Mouse (Mus musculus): ENCODE data around the gene Rps6ka2. TPM values are rescaled to one million over a fixed set of nuclear protein-coding genes. Genes with fewer than 3 reads are reported as not detected.
"Not testable (repeated sequence)": the region's sequence is repeated elsewhere in the genome, so short reads cannot be mapped to it uniquely, and the experiment has no call there.

Gene Rps6ka2
- polyA plus RNA-seq, 1 experiment from 2014 or later = 22.7 TPM

- Histone ChIP-seq H3K27ac (replicated peaks; ENCODE audit: low read depth, low read length) (no peak overlapping the region), H3K4me1 (ENCODE audit: control insufficient read depth, insufficient read depth, low read length) (peaks cover 3% of the 10 kb centered on the region), H3K9ac (replicated peaks; ENCODE audit: low read length) (0 out of 2 replicates have a peak overlapping the region, but pooled peaks have one; percentile 16), H3K9me3 (ENCODE audit: control insufficient read depth, low read length) (no peaks in the 10 kb centered on the region), H3K36me3 (ENCODE audit: control insufficient read depth, insufficient read depth, low read length) (no peaks in the 10 kb centered on the region), H3K4me2 (ENCODE audit: low read length) (no peak overlapping the region), H3K27me3 (ENCODE audit: control insufficient read depth, insufficient read depth, low read length) (no peaks in the 10 kb centered on the region), H3K4me3 (replicated peaks; ENCODE audit: low read depth, low read length) (no peak overlapping the region)
- DNase-seq (no peak), ATAC-seq (ENCODE audit: low FRiP score, low TSS enrichment) (no peak)
- WGBS = 76% methylated on average over 9 of the region's 9 CpGs
Observed at GRCm38 (mm10) chr17:7182187-7182586, 12.3 kb downstream of the Rps6ka2 start.

- 88% methylated on average over 1 of the region's 1 CpGs for WGBS
- not testable (repeated sequence) for ATAC-seq (ENCODE audit: low FRiP score, low TSS enrichment); H3K27me3 ChIP-seq (ENCODE audit: control insufficient read depth, insufficient read depth, low read length)
Observed at GRCm38 (mm10) chr17:7187037-7187436, 17.1 kb downstream of the Rps6ka2 start.

DNA sequence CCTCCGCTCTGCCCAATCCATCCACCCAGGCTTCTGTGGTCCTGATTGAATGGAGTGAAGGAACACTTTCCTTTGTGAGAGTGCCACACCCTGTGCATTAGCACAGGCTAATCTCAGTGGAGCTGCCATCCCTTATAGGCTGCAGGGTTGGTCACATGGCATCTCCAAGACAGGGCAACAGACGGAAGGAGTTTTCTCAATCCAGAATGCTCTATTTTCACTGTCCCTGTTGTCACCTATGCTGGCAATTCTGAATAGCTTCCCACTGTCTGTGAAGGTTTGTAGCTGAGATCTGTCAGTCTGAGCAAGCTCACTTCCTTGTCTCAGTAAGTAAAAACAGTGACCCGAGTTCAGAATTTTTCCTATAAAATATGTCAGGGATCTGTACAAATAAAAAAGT is 19.5 kb downstream of the Rps6ka2 start:
- WGBS = 97% methylated on average over 3 of the region's 3 CpGs
- Histone ChIP-seq H3K27me3 (ENCODE audit: control insufficient read depth, insufficient read depth, low read length) (no peaks in the 10 kb centered on the region), H3K4me1 (ENCODE audit: control insufficient read depth, insufficient read depth, low read length) (no peaks in the 10 kb centered on the region), H3K36me3 (ENCODE audit: control insufficient read depth, insufficient read depth, low read length) (no peaks in the 10 kb centered on the region), H3K9ac (replicated peaks; ENCODE audit: low read length) (no peak overlapping the region), H3K4me2 (ENCODE audit: low read length) (no peak overlapping the region), H3K27ac (replicated peaks; ENCODE audit: low read depth, low read length) (no peak overlapping the region), H3K4me3 (replicated peaks; ENCODE audit: low read depth, low read length) (no peak overlapping the region), H3K9me3 (ENCODE audit: control insufficient read depth, low read length) (no peaks in the 10 kb centered on the region)
- DNase-seq = no peak
- no peak for ATAC-seq (ENCODE audit: low FRiP score, low TSS enrichment)

More at GRCm38 (mm10) chr17:7187037-7187436, 17.1 kb downstream of the Rps6ka2 start:
- not testable (repeated sequence) for H3K9me3 ChIP-seq (ENCODE audit: control insufficient read depth, low read length); H3K4me1 ChIP-seq (ENCODE audit: control insufficient read depth, insufficient read depth, low read length); H3K4me3 ChIP-seq (replicated peaks; ENCODE audit: low read depth, low read length); H3K27ac ChIP-seq (replicated peaks; ENCODE audit: low read depth, low read length); H3K36me3 ChIP-seq (ENCODE audit: control insufficient read depth, insufficient read depth, low read length); H3K9ac ChIP-seq (replicated peaks; ENCODE audit: low read length); H3K4me2 ChIP-seq (ENCODE audit: low read length); DNase-seq

DNA sequence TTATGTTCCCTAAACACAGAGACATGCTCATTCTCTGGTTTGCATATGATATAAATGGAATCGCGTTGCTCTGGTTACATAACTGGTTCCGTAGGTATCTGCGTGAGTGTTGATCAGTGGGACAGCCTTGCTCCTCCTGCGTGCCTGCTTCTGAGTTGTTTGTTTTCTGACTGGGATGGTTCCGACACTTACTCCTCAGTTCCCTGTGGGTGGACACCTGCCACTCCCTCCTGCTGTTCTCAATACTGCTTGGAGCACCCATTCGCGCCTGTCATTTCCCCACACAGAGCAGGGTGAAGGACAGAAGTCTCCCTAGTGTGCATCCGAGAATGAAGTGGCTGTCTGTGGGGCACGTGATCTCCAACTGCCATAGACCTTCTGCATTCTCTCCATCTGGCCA is 20.1 kb downstream of the Rps6ka2 start:
- Histone ChIP-seq H3K9ac (replicated peaks; ENCODE audit: low read length) (no peak overlapping the region), H3K4me3 (replicated peaks; ENCODE audit: low read depth, low read length) (no peak overlapping the region), H3K4me1 (ENCODE audit: control insufficient read depth, insufficient read depth, low read length) (no peaks in the 10 kb centered on the region), H3K9me3 (ENCODE audit: control insufficient read depth, low read length) (no peaks in the 10 kb centered on the region), H3K27me3 (ENCODE audit: control insufficient read depth, insufficient read depth, low read length) (no peaks in the 10 kb centered on the region), H3K27ac (replicated peaks; ENCODE audit: low read depth, low read length) (no peak overlapping the region), H3K4me2 (ENCODE audit: low read length) (no peak overlapping the region), H3K36me3 (ENCODE audit: control insufficient read depth, insufficient read depth, low read length) (no peaks in the 10 kb centered on the region)
- WGBS = 93% methylated on average over 10 of the region's 10 CpGs
- no peak for DNase-seq
- no peak for ATAC-seq (ENCODE audit: low FRiP score, low TSS enrichment)

DNA sequence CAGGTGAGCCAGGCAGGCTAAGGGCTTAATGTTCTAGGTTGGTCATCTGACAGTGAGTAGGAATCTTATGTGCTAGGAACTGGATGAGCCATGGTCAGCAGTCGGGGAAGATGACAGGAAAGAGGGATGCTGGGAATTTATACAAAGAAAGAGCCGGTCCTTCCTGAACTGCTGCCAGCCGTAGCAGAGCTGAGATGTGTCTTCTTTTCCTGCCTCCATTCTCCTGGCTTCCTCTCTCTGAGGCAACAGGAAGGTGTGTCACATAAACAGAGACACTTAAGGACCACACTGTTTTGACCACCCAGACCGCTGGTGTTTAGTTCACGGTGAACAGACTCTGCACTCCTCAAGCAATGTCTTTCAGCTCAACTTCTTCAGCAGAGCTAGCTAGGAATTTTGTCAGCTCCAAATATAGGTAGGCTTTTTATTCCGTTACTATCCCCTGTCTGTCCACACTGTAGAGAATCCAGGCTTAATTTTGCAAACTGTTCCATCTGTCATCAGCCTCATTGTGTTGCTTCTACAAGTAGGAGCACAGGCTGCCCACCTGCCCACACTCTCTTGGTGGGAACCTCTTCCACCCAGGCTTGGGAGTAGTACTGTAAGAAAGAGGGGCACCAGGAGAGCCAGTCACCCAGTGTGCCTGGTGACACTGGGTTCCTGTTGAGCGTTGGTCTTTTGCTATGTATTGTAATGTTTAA is 24.4 kb downstream of the Rps6ka2 start:
- H3K4me3 ChIP-seq (replicated peaks; ENCODE audit: low read depth, low read length) = no peak overlapping the region
- 95% methylated on average over 7 of the region's 7 CpGs for WGBS
- H3K9ac ChIP-seq (replicated peaks; ENCODE audit: low read length) = no peak overlapping the region
- 0 out of 2 replicates have a peak, but pooled peaks cover 8% of the 10 kb centered on the region for H3K4me1 ChIP-seq (ENCODE audit: control insufficient read depth, insufficient read depth, low read length)
- no peaks in the 10 kb centered on the region for H3K9me3 ChIP-seq (ENCODE audit: control insufficient read depth, low read length)
- H3K4me2 ChIP-seq (ENCODE audit: low read length) = no peak overlapping the region
- no peak overlapping the region for H3K27ac ChIP-seq (replicated peaks; ENCODE audit: low read depth, low read length)
- H3K27me3 ChIP-seq (ENCODE audit: control insufficient read depth, insufficient read depth, low read length) = no peaks in the 10 kb centered on the region
- DNase-seq = no peak
- no peaks in the 10 kb centered on the region for H3K36me3 ChIP-seq (ENCODE audit: control insufficient read depth, insufficient read depth, low read length)
- no peak for ATAC-seq (ENCODE audit: low FRiP score, low TSS enrichment)

- no peak for ATAC-seq (ENCODE audit: low FRiP score, low TSS enrichment)
Observed at GRCm38 (mm10) chr17:7197121-7197925, 27.4 kb downstream of the Rps6ka2 start.

GRCm38 (mm10) chr17:7204771-7205406 is 35.0 kb downstream of the Rps6ka2 start:
- Histone ChIP-seq H3K9ac (replicated peaks; ENCODE audit: low read length) (no peak overlapping the region), H3K27me3 (ENCODE audit: control insufficient read depth, insufficient read depth, low read length) (no peaks in the 10 kb centered on the region), H3K9me3 (ENCODE audit: control insufficient read depth, low read length) (no peaks in the 10 kb centered on the region), H3K36me3 (ENCODE audit: control insufficient read depth, insufficient read depth, low read length) (no peaks in the 10 kb centered on the region), H3K4me3 (replicated peaks; ENCODE audit: low read depth, low read length) (no peak overlapping the region), H3K27ac (replicated peaks; ENCODE audit: low read depth, low read length) (0 out of 2 replicates have a peak overlapping the region, but pooled peaks have one; percentile 37), H3K4me1 (ENCODE audit: control insufficient read depth, insufficient read depth, low read length) (peaks cover 23% of the 10 kb centered on the region), H3K4me2 (ENCODE audit: low read length) (no peak overlapping the region)
- ATAC-seq (ENCODE audit: low FRiP score, low TSS enrichment) (no peak), DNase-seq (peak; percentile 60)
- WGBS = 30% methylated on average over 11 of the region's 11 CpGs

More at GRCm38 (mm10) chr17:7197121-7197925, 27.4 kb downstream of the Rps6ka2 start:
- H3K27ac ChIP-seq (replicated peaks; ENCODE audit: low read depth, low read length) = no peak overlapping the region
- 71% methylated on average over 9 of the region's 9 CpGs for WGBS
- no peak overlapping the region for H3K4me2 ChIP-seq (ENCODE audit: low read length)
- no peak overlapping the region for H3K4me3 ChIP-seq (replicated peaks; ENCODE audit: low read depth, low read length)
- no peaks in the 10 kb centered on the region for H3K27me3 ChIP-seq (ENCODE audit: control insufficient read depth, insufficient read depth, low read length)
- H3K9ac ChIP-seq (replicated peaks; ENCODE audit: low read length) = no peak overlapping the region
- no peaks in the 10 kb centered on the region for H3K9me3 ChIP-seq (ENCODE audit: control insufficient read depth, low read length)
- no peak for DNase-seq
- H3K36me3 ChIP-seq (ENCODE audit: control insufficient read depth, insufficient read depth, low read length) = no peaks in the 10 kb centered on the region
- 0 out of 2 replicates have a peak, but pooled peaks cover 8% of the 10 kb centered on the region for H3K4me1 ChIP-seq (ENCODE audit: control insufficient read depth, insufficient read depth, low read length)

GRCm38 (mm10) chr17:7206434-7207145 is 36.7 kb downstream of the Rps6ka2 start:
- no peak overlapping the region for H3K4me2 ChIP-seq (ENCODE audit: low read length)
- DNase-seq (no peak), ATAC-seq (ENCODE audit: low FRiP score, low TSS enrichment) (no peak)
- no peaks in the 10 kb centered on the region for H3K36me3 ChIP-seq (ENCODE audit: control insufficient read depth, insufficient read depth, low read length)
- H3K9ac ChIP-seq (replicated peaks; ENCODE audit: low read length) = no peak overlapping the region
- no peaks in the 10 kb centered on the region for H3K27me3 ChIP-seq (ENCODE audit: control insufficient read depth, insufficient read depth, low read length)
- no peak overlapping the region for H3K27ac ChIP-seq (replicated peaks; ENCODE audit: low read depth, low read length)
- no peak overlapping the region for H3K4me3 ChIP-seq (replicated peaks; ENCODE audit: low read depth, low read length)
- no peaks in the 10 kb centered on the region for H3K9me3 ChIP-seq (ENCODE audit: control insufficient read depth, low read length)
- H3K4me1 ChIP-seq (ENCODE audit: control insufficient read depth, insufficient read depth, low read length) = peaks cover 31% of the 10 kb centered on the region
- 81% methylated on average over 6 of the region's 6 CpGs for WGBS
